Mouse (Mus musculus) fat pad, adult 2 months (tissue): ENCODE results near the gene Lig3.

Source experiments
- DNase-seq: peaks from one replicate; pipeline ENCODE4 v3.0.0-alpha.2; 2011; ENCODE audit warnings: low read depth, low spot score; ENCODE audit errors: extremely low read depth

The Lig3 gene

DNA sequence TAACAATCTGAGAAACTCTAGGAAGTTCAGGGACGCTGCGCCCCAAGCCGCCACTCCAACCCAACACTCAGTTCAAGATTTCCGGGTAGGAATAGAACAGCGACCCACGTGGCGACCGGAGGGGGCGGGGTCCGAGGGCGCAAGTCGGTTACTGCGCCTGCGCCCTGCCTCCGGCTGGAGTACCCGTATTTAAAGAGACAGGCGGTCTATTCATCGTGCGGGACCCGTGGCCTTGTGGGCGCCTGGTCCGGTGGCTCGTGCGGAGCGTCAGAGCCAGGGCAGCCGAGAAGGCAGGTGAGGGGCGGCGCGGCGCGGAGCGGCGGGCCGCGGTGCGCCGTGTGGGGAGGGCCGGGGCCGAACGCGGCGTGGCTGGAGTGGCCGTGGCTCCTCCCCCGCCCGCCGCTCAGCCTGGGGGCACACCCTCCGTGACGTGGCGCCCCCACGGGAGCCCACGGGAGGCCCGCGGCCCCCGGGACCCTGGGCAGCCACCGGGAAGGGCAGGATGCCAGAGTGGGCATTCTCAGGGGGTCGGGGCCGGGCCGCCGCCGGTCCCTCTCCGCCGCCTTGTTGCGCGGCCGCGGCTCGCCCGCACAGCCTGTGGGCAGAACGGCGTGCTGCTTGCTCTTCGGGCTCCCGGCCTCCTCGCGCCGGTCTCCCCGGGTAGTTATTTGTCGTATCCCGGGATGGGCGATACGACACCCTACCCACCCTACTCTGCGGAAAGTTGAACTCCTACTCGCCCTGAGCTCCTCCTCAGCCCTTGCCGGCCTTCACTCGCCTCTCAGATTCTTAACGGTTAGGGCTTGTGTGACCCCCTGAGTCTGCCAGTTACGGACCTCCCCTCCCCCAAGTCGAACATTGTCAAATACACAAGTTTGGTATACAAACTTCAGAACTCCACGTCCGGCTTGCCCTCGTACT is at the start of gene Lig3:
Gene Lig3 (plus strand): TSS at position 126 of the 921 bp plus-strand sequence.
- peak; percentile 14 for DNase-seq

DNA sequence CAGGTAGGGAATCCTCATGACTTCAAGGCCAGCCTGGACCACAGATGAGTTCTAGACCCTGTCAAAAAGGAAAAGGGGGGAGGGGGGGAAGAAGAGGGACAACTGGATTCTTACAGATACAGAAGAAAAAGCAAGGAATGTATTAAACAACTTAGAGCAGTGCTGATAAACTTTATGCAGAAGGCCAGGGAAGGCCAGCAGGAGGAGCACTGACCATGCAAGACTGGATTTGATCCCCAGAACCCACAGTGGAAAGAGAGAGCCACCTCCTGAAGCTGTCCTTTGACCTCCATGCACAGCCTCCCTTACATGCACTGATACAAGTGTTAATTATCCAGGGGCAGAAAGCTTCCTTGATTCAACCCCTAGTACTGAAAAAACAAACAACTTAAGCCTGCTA is 46.7 kb upstream of the Lig3 start:
- no peak for DNase-seq

DNA sequence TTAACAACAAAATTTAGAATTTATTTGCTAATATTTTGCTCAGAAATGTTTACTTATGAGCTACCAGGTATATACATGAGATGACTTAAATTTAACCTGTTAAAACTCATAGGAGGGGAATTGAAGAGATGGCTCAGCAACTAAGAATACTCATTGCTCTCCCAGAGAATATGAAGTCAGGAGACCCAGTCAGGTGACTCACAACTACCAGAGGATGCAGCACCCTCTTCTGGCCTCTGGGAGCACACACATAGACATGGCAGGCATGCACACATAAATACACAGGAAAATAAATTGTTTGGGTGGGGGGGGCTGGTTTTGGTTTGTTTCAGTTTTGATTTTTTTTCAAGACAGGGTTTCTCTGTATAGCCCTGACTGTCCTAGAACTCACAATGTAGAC is 41.9 kb upstream of the Lig3 start:
- no peak for DNase-seq

DNA sequence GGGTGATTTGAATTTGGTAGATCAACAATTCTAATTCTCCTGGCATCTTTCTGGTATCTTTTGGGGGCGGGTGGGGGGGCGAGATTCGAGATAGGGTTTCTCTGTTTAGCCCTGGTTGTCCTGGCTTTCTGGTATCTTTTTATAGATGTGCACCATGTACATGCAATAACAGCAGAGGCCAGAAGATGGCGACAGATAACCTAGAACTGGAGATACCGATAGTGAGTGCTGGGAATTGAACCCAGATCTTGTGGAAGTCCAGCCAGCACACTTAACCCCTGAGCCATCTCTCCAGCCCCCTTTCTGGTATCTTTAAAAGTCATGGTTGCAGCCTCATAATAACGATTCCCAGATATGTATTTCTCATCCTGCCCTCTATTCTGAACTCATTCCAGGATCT is 34.8 kb upstream of the Lig3 start:
- DNase-seq, result no peak

DNA sequence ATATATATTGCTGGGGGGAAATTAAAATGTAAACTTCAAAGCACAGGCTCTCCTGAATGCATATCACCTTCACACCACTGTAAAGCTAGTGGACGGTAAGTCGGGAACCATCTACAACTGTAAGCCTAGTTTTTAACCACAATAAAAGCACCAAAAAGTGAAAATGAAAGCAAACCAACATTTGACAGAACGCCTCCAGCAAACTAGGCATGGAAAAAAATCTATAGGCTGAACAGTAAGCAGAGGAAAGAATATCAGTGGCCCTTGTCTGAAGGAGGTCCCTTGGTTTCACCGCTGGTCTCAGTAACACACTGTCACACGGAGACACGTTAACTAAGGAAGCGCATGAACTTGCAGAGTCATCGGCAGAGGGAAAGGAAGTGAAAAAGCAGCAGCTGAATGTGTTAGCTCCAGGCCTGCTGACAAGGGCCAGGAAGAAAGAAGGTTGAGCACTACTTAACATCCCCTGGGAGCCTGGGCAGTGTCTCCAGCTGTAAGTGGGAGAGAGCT is 34.0 kb upstream of the Lig3 start:
- DNase-seq, result no peak

DNA sequence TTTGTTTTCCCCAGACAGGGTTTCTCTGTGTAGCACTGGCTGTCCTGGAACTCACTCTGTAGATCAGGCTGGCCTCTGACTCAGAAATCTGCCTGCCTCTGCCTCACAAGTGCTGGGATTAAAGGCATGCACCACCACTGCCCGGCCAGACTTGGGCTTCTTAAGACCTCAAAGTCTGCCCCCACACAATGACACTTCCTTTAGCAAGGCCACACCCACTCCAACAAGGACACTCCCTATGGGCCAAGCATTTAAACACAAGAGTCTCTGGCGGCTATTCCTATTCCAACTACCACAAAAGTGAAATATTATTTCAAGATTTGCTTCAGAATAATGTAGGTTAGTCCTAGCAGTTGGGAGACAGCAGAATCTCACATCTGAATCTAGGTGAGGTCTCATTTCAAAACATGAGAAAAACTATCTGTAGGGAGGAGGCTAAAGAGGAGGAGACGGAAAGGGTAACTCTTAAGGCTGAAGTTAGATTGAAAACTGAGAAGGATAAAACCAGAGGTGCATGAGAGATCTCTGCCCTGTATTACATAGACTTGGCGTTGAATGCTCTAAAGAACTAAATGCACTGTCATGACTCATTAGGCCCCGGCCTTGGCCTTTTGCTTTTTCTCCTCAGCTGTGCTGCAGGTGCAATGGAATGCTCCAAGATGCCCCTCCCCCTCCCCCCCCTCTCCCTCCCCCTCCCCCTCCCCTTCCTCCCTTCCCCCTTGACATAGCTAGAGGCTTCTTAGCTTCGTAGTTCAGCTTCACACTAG is 28.4 kb upstream of the Lig3 start:
- no peak for DNase-seq

DNA sequence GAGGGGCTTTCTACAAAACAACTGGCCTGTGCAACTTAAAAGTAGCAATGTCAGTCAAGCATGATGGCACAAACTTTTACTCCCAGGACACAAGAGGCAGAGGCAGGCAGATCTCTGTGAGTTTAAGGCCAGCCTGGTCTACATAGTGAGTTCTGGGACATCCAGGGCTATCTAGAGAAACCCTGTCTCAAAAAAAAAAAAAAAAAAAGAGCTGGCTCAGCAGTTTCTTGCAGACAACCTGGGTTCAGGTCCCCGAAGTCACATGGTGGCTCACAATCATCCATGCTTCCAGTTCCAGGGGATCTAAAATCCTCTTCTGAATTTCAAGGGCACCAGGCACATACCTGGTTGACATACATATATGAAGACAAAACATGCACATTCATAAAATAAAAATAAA is 25.0 kb upstream of the Lig3 start:
- no peak for DNase-seq

DNA sequence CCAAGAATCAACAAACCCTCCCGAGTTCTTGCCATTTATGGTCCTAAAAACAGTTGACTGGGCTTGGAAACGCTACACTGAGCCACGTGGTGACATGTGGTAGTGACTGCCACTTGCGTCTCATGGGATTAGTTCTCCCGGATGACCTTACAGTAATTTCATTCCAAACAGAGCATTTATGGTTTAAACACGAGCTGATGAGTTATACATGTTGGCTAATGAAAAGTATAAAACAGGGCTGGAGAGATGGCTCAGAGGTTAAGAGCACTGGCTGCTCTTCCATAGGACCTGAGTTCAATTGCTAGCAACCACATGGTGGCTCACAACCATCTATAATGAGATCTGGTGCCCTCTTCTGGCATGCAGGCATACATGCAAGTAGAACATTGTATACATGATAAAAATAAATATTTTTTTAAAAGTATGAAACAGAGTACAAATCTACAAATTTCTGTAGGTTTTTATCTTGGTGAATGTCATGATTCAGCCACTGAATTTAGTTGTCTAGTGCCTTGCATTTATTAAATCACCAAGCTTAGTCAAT is 18.6 kb upstream of the Lig3 start:
- DNase-seq, result no peak

DNA sequence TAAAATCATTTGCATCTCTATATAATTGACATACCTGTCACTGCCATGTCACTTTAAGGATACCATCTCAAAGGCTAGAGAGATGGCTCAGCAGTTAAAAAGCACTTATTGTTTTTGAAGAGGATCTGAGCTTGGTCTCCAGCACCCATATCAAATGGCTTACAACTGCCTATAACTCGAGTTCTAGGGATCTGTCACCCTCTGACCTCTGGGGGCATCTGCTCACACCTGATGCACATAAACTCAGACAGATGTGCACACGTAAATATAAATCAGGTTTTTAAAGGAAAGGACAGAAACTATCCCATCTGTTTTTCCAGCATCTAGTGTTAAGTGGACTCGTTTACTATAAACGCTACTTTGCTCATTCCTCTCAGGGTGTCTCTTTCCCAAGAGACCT is 17.6 kb upstream of the Lig3 start:
- DNase-seq, result no peak

DNA sequence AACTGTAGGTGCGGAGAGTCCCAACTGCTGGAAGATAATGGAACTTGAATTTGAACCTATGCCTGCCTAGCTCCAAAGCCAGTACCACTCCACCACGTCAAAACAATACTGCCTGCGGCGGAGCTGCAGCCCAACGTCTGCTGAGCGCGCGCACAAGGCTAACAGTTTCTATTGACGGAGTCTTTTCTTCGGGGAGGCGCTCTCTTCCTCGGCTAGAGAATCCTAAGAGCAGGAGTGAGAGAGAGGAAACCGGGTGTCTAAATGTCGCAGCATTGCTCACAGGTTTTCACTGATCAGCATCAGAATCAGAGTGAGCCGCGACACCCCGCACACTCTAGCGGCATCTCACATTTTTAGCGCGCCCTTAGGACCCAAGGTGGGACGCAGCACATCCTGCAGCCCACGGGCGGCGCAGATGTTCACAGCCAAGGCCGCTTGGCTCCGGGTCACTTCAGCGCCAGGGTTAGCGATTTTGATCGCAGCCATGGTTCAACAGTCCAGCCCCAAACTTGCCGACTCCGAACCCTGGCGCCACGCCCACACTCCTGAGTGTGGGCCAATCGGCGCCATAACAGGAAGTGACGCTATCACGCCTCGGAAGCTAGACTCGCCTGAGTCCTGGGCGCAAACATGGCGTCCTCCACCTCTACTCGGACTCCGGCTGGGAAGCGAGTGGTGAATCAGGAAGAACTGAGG is 17.0 kb upstream of the Lig3 start, which contains the start of the genes Cct6b and Zfp830:
Gene Cct6b (minus strand): TSS at position 580 of the 696 bp plus-strand sequence.
Gene Zfp830 (plus strand): TSS at position 604 of the 696 bp plus-strand sequence.
- peak; percentile 19 for DNase-seq

DNA sequence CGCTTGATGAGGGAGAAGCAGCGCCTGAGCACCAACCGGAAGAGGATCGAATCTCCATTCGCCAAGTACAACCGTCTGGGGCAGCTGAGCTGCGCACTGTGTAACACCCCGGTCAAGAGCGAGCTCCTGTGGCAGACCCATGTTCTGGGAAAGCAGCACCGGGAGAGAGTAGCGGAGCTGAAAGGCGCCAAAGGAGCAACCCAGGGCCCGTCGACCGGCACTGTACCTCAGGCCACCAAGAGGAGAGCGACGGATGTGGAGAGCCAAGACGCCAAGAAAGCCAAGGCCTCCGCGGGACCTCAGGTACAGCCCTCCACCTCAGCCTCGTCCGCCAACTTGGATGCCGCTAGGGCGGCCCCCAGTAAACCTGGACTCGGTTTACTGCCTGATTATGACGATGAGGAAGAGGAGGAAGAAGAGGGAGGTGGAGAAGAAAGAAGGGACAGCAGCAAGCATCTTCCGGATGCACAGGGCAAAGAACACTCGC is 16.4 kb upstream of the Lig3 start:
- DNase-seq, result no peak

DNA sequence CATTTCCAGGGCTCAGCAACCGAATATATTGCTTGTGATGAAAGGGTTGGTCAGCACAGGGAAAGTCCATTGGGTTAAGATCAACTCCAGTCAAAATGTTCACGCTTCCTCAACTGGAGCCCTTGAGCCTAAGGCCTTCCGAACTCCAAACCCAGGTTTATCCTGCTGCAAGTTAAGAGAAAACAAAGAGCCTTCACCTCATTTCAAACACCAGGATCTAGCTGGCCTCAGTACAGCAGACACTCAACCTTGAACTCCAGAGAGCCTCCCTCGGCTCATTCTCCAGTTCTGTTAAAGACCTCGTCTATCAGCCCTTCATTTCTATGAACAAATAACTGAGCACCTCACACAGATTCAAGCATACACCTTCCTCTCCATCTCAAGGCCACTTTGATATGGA is 774 bp upstream of the Lig3 start:
- DNase-seq, result no peak

DNA sequence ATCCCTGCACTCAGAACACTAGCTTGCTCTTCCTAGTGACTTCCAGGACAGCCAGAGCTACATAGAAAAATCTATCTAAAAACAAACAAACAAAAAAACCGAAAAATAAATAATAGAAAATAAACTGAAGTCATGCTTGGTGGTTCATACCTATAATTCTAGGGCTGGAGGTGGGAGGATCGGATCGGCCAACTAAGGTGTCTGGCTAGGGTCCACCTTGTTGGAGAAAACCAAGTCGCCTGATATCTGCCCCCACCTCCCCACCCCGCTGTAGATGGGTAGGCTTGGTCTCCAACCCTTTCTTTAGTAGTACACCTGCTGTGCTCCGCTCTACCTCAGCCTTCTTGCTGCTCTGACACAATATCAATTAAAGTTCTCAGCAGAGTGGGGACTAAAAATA is 1.3 kb downstream of the Lig3 start:
- DNase-seq, result no peak

DNA sequence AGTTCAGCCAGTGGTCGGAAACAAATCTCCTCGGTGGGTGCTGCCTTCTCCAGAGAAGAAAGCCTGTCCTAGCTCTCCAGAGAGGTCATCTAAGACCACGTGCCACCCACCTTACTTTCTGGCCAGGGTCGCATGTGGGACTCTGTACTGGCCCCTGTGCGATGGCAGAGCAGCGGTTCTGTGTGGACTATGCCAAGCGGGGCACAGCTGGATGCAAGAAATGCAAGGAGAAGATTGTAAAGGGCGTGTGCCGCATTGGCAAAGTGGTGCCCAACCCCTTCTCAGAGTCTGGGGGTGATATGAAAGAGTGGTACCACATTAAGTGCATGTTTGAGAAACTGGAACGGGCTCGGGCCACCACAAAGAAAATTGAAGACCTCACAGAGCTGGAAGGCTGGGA is 2.5 kb downstream of the Lig3 start:
- no peak for DNase-seq

DNA sequence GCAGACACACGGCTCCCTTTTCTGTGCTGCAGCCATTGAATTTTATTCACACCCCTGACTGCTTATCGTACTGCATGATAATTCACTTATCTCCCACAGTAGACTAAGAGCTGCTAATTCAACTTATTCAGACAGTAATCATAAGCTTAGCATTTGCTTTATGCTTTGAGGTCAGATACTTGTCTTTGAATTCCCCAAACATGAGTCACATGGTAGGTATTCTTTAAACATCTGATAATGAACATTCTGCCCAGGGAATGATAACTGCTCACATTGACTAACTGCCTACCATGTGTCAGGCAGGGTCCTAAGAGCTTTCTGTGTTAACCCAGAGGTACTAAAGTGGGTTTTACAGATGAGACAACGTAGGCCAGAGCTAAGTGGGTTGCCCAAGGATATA is 25.7 kb downstream of the Lig3 start:
- no peak for DNase-seq

DNA sequence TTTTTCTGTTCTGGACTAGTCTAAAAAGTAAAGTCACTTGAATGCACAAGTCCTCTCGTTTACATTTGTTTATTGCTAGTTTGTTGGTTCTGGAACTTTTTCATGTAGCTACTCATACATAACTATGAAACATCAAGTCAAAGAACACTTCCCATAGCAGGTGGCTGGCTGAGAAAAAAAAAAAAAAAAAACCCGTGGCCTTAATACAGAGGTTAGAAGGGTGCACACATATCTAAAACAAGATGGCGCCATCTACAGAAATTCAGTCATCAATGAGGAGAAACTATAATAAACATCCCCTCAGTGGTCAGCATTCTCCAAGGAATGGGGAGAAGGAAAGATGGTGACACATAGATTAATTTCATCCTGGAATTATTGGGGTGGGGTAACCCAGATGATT is 26.5 kb downstream of the Lig3 start:
- DNase-seq, result no peak

DNA sequence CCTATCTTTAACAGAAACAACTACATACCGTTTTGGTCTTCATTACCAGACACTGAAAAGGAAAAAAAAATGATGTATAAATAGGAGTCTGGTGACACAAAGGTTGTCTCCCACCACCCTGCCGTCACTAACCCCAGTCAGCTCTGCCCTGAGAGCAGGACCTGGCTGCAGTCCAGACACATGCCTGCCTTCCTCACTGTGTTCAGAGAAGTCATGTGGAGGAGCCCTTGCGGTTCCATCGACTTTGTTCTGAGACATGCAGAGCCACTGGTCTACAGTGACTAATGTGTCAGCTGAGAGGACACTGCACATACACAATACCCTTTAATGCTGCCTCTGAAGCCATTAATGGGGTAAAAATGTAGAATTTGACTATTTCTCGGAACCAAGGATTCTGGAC is 27.6 kb downstream of the Lig3 start:
- DNase-seq, result no peak

DNA sequence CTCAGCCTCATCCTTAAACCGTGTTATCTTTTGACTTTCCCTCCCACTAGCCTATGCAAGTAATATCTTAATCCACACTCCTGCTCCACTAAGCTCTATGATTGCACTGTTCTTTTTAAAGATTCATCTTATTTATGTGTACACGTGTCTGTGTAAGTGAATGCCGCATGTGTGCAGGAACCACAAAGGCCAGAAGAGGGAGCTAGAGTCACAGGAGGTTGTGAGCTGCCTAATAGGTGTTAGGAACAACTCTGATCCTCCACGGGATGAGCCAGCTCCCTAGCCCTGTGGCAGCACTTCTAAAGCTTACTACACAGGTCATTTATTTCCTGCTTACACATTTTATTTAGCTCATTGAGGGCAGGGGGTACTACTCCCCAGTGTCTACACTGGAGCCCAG is 38.4 kb downstream of the Lig3 start:
- peak; percentile 45 for DNase-seq

DNA sequence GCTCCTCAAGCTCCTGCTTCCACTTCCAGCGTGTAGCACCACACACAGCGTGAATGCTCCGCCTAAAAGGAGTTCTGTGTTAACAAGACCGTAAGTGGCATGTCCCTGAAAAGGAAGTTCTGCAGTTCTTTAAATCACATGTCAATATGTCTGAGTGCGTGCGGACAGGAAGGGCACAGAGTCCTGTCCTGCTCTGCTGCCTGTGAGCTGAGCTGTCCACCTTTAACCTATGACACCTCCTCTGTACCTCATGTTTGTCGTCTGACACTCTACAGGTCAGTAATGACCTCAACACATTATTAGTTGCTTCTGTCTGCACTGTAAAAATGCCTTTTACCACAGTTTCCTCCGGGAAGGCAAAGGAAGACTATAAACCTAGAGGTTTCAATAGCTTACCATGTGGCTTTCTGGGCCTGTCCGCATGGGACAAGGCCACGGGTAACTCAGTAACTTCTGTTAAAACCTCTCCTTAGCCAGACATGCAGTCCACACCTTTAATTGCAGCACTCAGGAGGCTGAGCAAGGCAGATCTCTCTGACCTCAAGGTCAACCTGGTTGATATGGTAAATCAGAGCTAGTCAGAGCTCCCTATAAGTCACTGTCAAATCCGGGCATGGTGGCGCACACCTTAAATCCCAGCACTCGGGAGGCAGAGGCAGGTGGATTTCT is 40.0 kb downstream of the Lig3 start:
- DNase-seq, result no peak

DNA sequence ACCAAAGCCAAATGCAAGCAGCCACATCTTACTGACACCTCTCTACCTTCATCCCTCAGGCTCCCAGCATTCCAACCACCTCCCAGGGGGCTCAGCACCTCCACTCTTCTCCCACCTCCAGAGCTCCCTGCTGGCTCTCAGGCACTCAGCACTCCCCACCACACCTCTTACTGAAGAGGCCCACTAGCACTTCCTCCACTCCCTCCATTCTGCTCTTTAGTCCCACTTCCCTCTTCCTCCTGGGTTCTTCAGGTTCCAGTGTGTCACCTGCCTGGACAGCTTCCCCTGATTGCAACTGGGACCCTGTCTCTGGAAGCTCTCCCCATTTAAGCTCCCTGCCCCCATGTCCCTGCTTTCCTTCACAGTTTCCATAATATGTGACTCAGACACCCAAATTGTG is 45.9 kb downstream of the Lig3 start:
- DNase-seq, result no peak
